Mouse (Mus musculus): ENCODE measurements at regions not wholly inside any gene's neighbourhood (a gene's known extent, or its start where the extent isn't known, plus 50 kb on each side); places are given as distances from the start of the nearest gene placed in this dataset.
"Not testable (repeated sequence)": the region's sequence is repeated elsewhere in the genome, so short reads cannot be mapped to it uniquely, and the experiment has no call there.

GRCm38 (mm10) chr3:84390769-84391168 lies 84.1 kb upstream of the Trim2 start:
- DNase-seq: no peak

- DNase-seq: no peak
These were observed 81.8 kb upstream of the Trim2 start for GRCm38 (mm10) chr3:84388486-84388885.

- peak; percentile 22 for DNase-seq
These were observed 79.0 kb upstream of the Trim2 start for GRCm38 (mm10) chr3:84385656-84386055.

- no peak for DNase-seq
These were observed 76.9 kb upstream of the Trim2 start for GRCm38 (mm10) chr3:84383559-84383958.

GRCm38 (mm10) chr3:84383038-84383437 lies 76.4 kb upstream of the Trim2 start:
- not testable (repeated sequence) for DNase-seq

GRCm38 (mm10) chr3:84382006-84382405 lies 75.3 kb upstream of the Trim2 start:
- no peak for DNase-seq

- DNase-seq: no peak
These were observed 72.4 kb upstream of the Trim2 start for GRCm38 (mm10) chr3:84378987-84379556.

- DNase-seq: no peak
These were observed 69.8 kb upstream of the Trim2 start for GRCm38 (mm10) chr3:84376510-84376909.

GRCm38 (mm10) chr3:84375832-84376231 lies 69.2 kb upstream of the Trim2 start:
- DNase-seq: no peak

- DNase-seq: no peak
These were observed 65.2 kb upstream of the Trim2 start for GRCm38 (mm10) chr3:84371842-84372241.

GRCm38 (mm10) chr3:84367145-84367740 lies 60.6 kb upstream of the Trim2 start:
- DNase-seq: no peak

GRCm38 (mm10) chr3:84358672-84359071 lies 52.0 kb upstream of the Trim2 start:
- no peak for DNase-seq

GRCm38 (mm10) chr3:84356690-84357014 lies 50.0 kb upstream of the Trim2 start:
- no peak for DNase-seq

Data from layer of hippocampus, adult 9-11 months (tissue).